Mouse (Mus musculus) Patski (cell line): ENCODE data around the gene Mettl3. TPM values are rescaled to one million over a fixed set of nuclear protein-coding genes. Genes with fewer than 3 reads are reported as not detected.
"Not testable (repeated sequence)": the region's sequence is repeated elsewhere in the genome, so short reads cannot be mapped to it uniquely, and the experiment has no call there.

Source experiments
- ATAC-seq: fragments of 100-300 bp; one replicate; pipeline ENCODE4 v1.8.0; 2021
- CTCF ChIA-PET: fragments of 350-600 bp; sonication (Branson Sonifier 250); formaldehyde crosslinking; loops from one replicate; lab custom pipeline; 2022; ENCODE audit warnings: inconsistent platforms; lab: Charles Lee
- POLR2A ChIA-PET: fragments of 350-600 bp; sonication (Branson Sonifier 250); formaldehyde crosslinking; loops from one replicate; lab custom pipeline; 2022; ENCODE audit warnings: antibody characterized with exemption, inconsistent platforms; lab: Charles Lee
- DNase-seq: peaks from one replicate; pipeline ENCODE4 v3.0.0-alpha.2; 2011; ENCODE audit warnings: low read depth, low spot score
- H3K27me3 ChIP-seq: fragments of 371-371 bp; one replicate; pipeline ENCODE4 v1.5.1; 2021
- CTCF ChIP-seq: fragments of 100-300 bp; IDR thresholded peaks from one replicate; pipeline ENCODE4 v1.5.1; 2021
- in situ Hi-C: fragments of 300-500 bp; cut with MboI; formaldehyde crosslinking; loops from 3 replicates; pipeline ENCODE4 v1.11.1; 2018; ENCODE audit warnings: low pct_unique_long_range_greater_than_20kb, mixed read lengths
- polyA plus RNA-seq: library from polyadenylated mRNA; unstranded; gene quantifications from one replicate; pipeline ENCODE4 v1.2.3, GENCODE M21; 2021

Mettl3 gene
- polyA plus RNA-seq, 1 experiment from 2014 or later, result 28.7 TPM

GRCm38 (mm10) chr14:52319361-52319760, 14.4 kb upstream of the Mettl3 start:
- ChIA-PET POLR2A (interaction anchor here (0.7 to 1.0 kb wide), 2 partner anchors 8 to 84 kb away, joined by 3 read pairs; no protein-coding TSS in a partner anchor), CTCF (interaction anchor here (1.1 to 1.4 kb wide), 2 partner anchors 10 to 23 kb away, joined by 3 read pairs; no protein-coding TSS in a partner anchor)
- in situ Hi-C loops, result no loop called here
- peaks cover 9% of the 10 kb centered on the region for H3K27me3 ChIP-seq
- DNase-seq (no peak), ATAC-seq (no peak)
- TF ChIP-seq CTCF, result no peak

DNA sequence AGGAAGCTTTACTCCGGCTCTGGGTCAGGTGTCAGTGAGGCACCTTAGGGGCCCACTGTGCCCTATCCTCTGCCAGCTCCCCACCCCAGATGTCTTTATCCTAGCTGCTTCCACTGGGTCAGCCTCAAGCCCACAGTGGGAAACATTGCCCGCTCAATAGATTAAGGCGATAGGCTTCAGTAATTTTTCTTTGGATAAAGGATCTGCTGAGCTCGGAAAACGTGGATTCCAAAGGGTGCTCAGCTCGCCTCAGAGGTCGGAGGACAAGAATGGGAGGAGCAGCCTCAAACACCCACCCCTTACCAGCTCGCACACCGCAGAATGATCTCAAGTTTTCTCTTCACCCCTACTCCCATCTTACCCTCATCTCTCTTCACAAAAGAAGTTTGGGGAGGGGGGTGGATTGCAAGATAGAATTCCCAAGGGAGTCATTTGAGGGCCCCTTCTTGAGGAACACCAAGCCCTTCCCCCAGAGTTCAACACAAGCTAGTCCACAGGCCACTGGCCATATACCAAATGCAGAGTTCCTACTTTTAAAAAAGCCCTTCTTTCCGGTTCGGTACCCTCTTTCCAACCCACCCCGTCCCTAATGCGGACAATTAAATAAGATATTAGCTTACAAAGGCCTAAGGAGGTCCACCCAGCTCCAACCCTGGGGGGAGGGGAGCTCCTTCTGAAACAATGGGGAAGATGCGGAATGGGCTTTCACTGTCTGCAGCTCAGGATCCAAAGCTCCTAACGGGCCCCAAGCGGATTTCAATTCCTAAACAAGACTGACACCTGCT, 11.7 kb upstream of the Mettl3 start:
- no peak for DNase-seq
- CTCF ChIA-PET, result interaction anchor here (1.1 to 1.2 kb wide), 2 partner anchors 10 to 11 kb away, joined by 4 to 5 read pairs; partner anchors contain the start of gene Mettl3
- no peak for TF ChIP-seq CTCF
- in situ Hi-C loops, result no loop called here
- ATAC-seq, result peak; percentile 13
- POLR2A ChIA-PET, result interaction anchor here (0.5 to 1.0 kb wide), 2 partner anchors 12 to 215 kb away, joined by 3 to 11 read pairs; partner anchors contain the start of gene Mettl3
- no peaks in the 10 kb centered on the region for H3K27me3 ChIP-seq

- in situ Hi-C loops, result no loop called here
- no peak for TF ChIP-seq CTCF
- DNase-seq (no peak), ATAC-seq (peak; percentile 64)
- CTCF ChIA-PET, result interaction anchor here (1.1 to 1.2 kb wide), 2 partner anchors 11 kb away, joined by 4 to 5 read pairs; partner anchors contain the start of gene Mettl3
- POLR2A ChIA-PET, result interaction anchor here (1.0 kb wide), 1 partner anchor 11 kb away, joined by 11 read pairs; the partner anchor contains the start of gene Mettl3
- no peaks in the 10 kb centered on the region for H3K27me3 ChIP-seq
Measured at GRCm38 (mm10) chr14:52315792-52316440, 11.0 kb upstream of the Mettl3 start.

- DNase-seq, result no peak
Measured at GRCm38 (mm10) chr14:52315283-52315780, 10.4 kb upstream of the Mettl3 start.

GRCm38 (mm10) chr14:52314808-52315150, 9.9 kb upstream of the Mettl3 start:
- no peaks in the 10 kb centered on the region for H3K27me3 ChIP-seq
- no peak for DNase-seq
- TF ChIP-seq CTCF, result no peak
- ChIA-PET CTCF (interaction anchor here (0.9 kb wide), 1 partner anchor 25 kb away, joined by 4 read pairs; no protein-coding TSS in a partner anchor), POLR2A (no interaction called here)
- in situ Hi-C loops, result no loop called here
- ATAC-seq, result no peak

More at GRCm38 (mm10) chr14:52315283-52315780, 10.4 kb upstream of the Mettl3 start:
- TF ChIP-seq CTCF, result no peak
- in situ Hi-C loops, result no loop called here
- ChIA-PET CTCF (interaction anchor here (0.9 to 1.2 kb wide), 2 partner anchors 10 to 26 kb away, joined by 4 read pairs; partner anchors contain the start of gene Mettl3), POLR2A (no interaction called here)
- no peak for ATAC-seq
- H3K27me3 ChIP-seq, result no peaks in the 10 kb centered on the region

GRCm38 (mm10) chr14:52313931-52314807, 9.2 kb upstream of the Mettl3 start:
- no peaks in the 10 kb centered on the region for H3K27me3 ChIP-seq
- no peak for TF ChIP-seq CTCF
- ATAC-seq (no peak), DNase-seq (no peak)
- in situ Hi-C loops, result no loop called here
- POLR2A ChIA-PET, result no interaction called here
- CTCF ChIA-PET, result interaction anchor here (0.9 kb wide), 1 partner anchor 24 kb away, joined by 4 read pairs; no protein-coding TSS in a partner anchor

GRCm38 (mm10) chr14:52310906-52311305, 6.0 kb upstream of the Mettl3 start:
- ATAC-seq, result no peak
- TF ChIP-seq CTCF, result no peak
- ChIA-PET CTCF (no interaction called here), POLR2A (no interaction called here)
- no peak for DNase-seq
- in situ Hi-C loops, result no loop called here
- no peaks in the 10 kb centered on the region for H3K27me3 ChIP-seq

DNA sequence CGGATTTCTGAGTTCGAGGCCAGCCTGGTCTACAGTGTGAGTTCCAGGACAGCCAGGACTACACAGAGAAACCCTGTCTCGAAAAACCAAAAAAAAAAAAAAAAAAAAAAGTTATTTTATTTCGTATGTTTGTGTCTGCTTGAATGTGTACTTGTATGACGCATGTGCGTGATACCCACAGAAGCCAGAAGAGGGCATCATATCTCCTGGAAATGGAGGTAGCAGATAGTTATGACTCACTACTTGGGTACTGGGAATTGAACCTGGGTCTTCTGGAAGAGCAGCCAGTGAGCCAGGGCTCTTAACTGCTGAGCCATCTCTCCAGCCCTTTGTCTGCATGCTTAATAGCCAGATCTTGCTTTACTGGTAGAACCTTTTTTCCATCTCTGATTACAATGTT, 5.4 kb upstream of the Mettl3 start:
- in situ Hi-C loops, H3K27me3 ChIP-seq, DNase-seq, ATAC-seq: not testable (repeated sequence)
- POLR2A ChIA-PET, result interaction anchor here (0.7 kb wide), 1 partner anchor 31 kb away, joined by 5 read pairs; no protein-coding TSS in a partner anchor
- CTCF ChIA-PET, result interaction anchor here (1.0 kb wide), 1 partner anchor 32 kb away, joined by 3 read pairs; no protein-coding TSS in a partner anchor

DNA sequence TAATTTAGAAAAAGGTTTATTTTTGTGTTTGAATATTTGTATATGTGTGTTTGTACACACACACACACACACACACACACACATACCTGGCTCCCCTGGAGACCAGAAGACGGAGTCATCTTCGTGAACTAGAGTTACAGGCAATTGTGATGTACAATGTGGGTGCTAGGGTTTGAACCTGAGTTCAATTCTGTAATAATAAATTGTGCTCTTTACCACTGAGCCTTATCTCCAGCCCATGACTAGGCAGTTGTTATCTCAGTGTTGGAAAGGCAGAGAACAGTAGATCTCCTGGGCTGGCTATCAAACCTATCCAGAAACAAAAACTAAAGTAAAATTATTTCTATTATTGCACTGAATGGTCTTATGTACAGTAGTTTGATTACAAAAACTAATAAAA, 1.2 kb upstream of the Mettl3 start:
- in situ Hi-C loops, result no loop called here

GRCm38 (mm10) chr14:52303517-52303916, 1.4 kb downstream of the Mettl3 start:
- CTCF ChIA-PET, result interaction anchor here (1.6 to 4.0 kb wide), 3 partner anchors 8 to 36 kb away, joined by 4 to 22 read pairs (median 8); no protein-coding TSS in a partner anchor
- H3K27me3 ChIP-seq, DNase-seq, in situ Hi-C loops, ATAC-seq: not testable (repeated sequence)
- POLR2A ChIA-PET, result interaction anchor here (0.6 to 3.0 kb wide), 2 partner anchors 8 to 13 kb away, joined by 3 to 11 read pairs; no protein-coding TSS in a partner anchor

More for the DNA sequence above, 1.2 kb upstream of the Mettl3 start:
- no peaks in the 10 kb centered on the region for H3K27me3 ChIP-seq
- CTCF ChIA-PET, result interaction anchor here (1.4 to 4.0 kb wide), 4 partner anchors 10 to 34 kb away, joined by 4 to 22 read pairs (median 6); no protein-coding TSS in a partner anchor
- DNase-seq (no peak), ATAC-seq (no peak)
- TF ChIP-seq CTCF, result no peak
- POLR2A ChIA-PET, result interaction anchor here (0.6 to 3.0 kb wide), 3 partner anchors 10 to 108 kb away, joined by 3 to 11 read pairs (median 6); no protein-coding TSS in a partner anchor
